Mouse (Mus musculus) limb, embryonic 11.5 days (tissue): ENCODE measurements around the gene Olfr1418. TPM values are rescaled to one million over a fixed set of nuclear protein-coding genes. Genes with fewer than 3 reads are reported as not detected.
"Not testable (repeated sequence)": the region's sequence is repeated elsewhere in the genome, so short reads cannot be mapped to it uniquely, and the experiment has no call there.

Experiments used
- ATAC-seq: fragments of 200-750 bp; cut with Nextera tagmentation; 2 replicates; pipeline ENCODE4 v1.8.0; 2017; ENCODE audit warnings: low read depth; ENCODE audit not compliant: insufficient number of reproducible peaks, low FRiP score, low TSS enrichment
- DNase-seq: peaks from one replicate; pipeline ENCODE4 v3.0.0-alpha.2; 2015; ENCODE audit warnings: low spot score
- H3K27ac ChIP-seq: fragments of 300-500 bp; sonication (generic); replicated peaks from 2 replicates; pipeline ENCODE4 v1.5.1; 2014; ENCODE audit warnings: low read depth, mild to moderate bottlenecking, low read length
- H3K27me3 ChIP-seq: fragments of 300-500 bp; sonication (generic); 2 replicates; pipeline ENCODE4 v1.6.1; 2014; ENCODE audit warnings: mild to moderate bottlenecking, low read length, mixed read lengths; ENCODE audit not compliant: control insufficient read depth, insufficient read depth
- H3K36me3 ChIP-seq: fragments of 300-500 bp; sonication (generic); 2 replicates; pipeline ENCODE4 v1.6.1; 2014; ENCODE audit warnings: mild to moderate bottlenecking, low read length, moderate library complexity, mixed read lengths; ENCODE audit not compliant: control insufficient read depth, insufficient read depth
- H3K4me1 ChIP-seq: fragments of 300-500 bp; sonication (generic); 2 replicates; pipeline ENCODE4 v1.6.1; 2014; ENCODE audit warnings: low read length, mixed read lengths; ENCODE audit not compliant: control insufficient read depth, insufficient read depth
- H3K4me2 ChIP-seq: fragments of 300-500 bp; sonication (generic); 2 replicates; pipeline ENCODE4 v1.6.1; 2014; ENCODE audit warnings: low read depth, mild to moderate bottlenecking, moderate library complexity; ENCODE audit not compliant: severe bottlenecking
- H3K4me3 ChIP-seq: fragments of 300-500 bp; sonication (generic); 2 replicates; pipeline ENCODE4 v1.5.1; 2014; ENCODE audit warnings: low read depth, low read length
- H3K9ac ChIP-seq: fragments of 300-500 bp; sonication (generic); 2 replicates; pipeline ENCODE4 v1.6.1; 2014; ENCODE audit warnings: mild to moderate bottlenecking, low read length
- H3K9me3 ChIP-seq: fragments of 300-500 bp; sonication (generic); 2 replicates; pipeline ENCODE4 v1.6.1; 2016; ENCODE audit warnings: low read length; ENCODE audit not compliant: control insufficient read depth
- WGBS: fragments of 180-500 bp; shearing (Covaris S2); extraction: QIAGEN DNeasy Blood & Tissue Kit; methylation state at CpG from one replicate; pipeline ENCODE4 v1.1.7; 2014; 5-methylcytosine and 5-hydroxymethylcytosine counted together
- polyA plus RNA-seq: library from polyadenylated mRNA; unstranded; fragments of >200 nt; fragmentation: Nextera tagmentation; extraction: Ambion mirVana; gene quantifications from 2 replicates; pipeline ENCODE4 v1.2.1, GENCODE M21; 2014

Olfr1418 gene
- polyA plus RNA-seq = not detected in 2 replicates

DNA sequence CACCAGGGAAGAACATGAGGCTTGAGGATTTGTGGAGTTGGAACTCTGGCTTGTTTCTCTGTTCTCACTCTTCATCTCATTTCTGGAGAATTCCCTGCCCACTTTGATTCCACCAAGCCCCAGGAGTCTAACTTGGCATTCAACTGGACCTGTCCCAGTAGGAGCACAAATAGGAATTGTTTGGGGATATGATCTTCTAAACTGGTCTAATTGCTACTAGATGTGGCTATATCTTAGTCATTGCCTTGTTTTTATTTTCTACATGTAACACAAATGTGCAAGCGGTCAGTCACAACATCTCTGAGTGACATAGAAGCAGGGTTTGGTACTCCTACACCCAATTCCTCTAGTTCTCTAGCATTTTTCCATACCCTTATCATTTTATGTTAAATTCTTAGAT, at the start of gene Olfr1418:
TSS of gene Olfr1418 (minus strand) at position 101 of the 400 bp plus-strand sequence.
- no peaks in the 10 kb centered on the region for H3K4me1 ChIP-seq
- DNase-seq (no peak), ATAC-seq (no peak)
- no peak within 1 kb of the TSS for H3K9ac ChIP-seq
- no peak within 1 kb of the TSS for H3K4me3 ChIP-seq
- no peaks in the 10 kb centered on the region for H3K36me3 ChIP-seq
- no peak within 1 kb of the TSS for H3K27ac ChIP-seq
- no peaks in the 10 kb centered on the region for H3K27me3 ChIP-seq
- no peak within 1 kb of the TSS for H3K4me2 ChIP-seq
- WGBS = 95% methylated on average over 1 of the region's 1 CpGs
- no peaks in the 10 kb centered on the region for H3K9me3 ChIP-seq

- no peaks in the 10 kb centered on the region for H3K9me3 ChIP-seq
- no peak within 1 kb of the TSS for H3K4me3 ChIP-seq
- H3K27ac ChIP-seq = no peak within 1 kb of the TSS
- H3K4me2 ChIP-seq = no peak within 1 kb of the TSS
- no peak for DNase-seq
- H3K4me1 ChIP-seq = no peaks in the 10 kb centered on the region
- no peaks in the 10 kb centered on the region for H3K27me3 ChIP-seq
- H3K9ac ChIP-seq = no peak within 1 kb of the TSS
- ATAC-seq = no peak
- no peaks in the 10 kb centered on the region for H3K36me3 ChIP-seq
- WGBS = 41% methylated on average over 1 of the region's 1 CpGs
Measured at GRCm38 (mm10) chr19:11886265-11886664, 25.4 kb upstream of the Olfr1418 start, which contains the start of gene Olfr1420. Olfr1420 (plus strand) TSS chr19:11886565.

- H3K4me2 ChIP-seq, H3K36me3 ChIP-seq, H3K4me3 ChIP-seq, H3K9me3 ChIP-seq, ATAC-seq, H3K4me1 ChIP-seq, H3K27ac ChIP-seq, H3K27me3 ChIP-seq, H3K9ac ChIP-seq, DNase-seq: not testable (repeated sequence)
- 62% methylated on average over 22 of the region's 22 CpGs for WGBS
Measured at GRCm38 (mm10) chr19:11878404-11878803, 17.5 kb upstream of the Olfr1418 start.

- H3K9ac ChIP-seq = no peak within 1 kb of the TSS
- H3K4me1 ChIP-seq = no peaks in the 10 kb centered on the region
- H3K9me3 ChIP-seq = no peaks in the 10 kb centered on the region
- WGBS = 51% methylated on average over 1 of the region's 1 CpGs
- H3K27me3 ChIP-seq = no peaks in the 10 kb centered on the region
- H3K4me2 ChIP-seq = no peak within 1 kb of the TSS
- ATAC-seq (no peak), DNase-seq (no peak)
- no peak within 1 kb of the TSS for H3K4me3 ChIP-seq
- no peaks in the 10 kb centered on the region for H3K36me3 ChIP-seq
- no peak within 1 kb of the TSS for H3K27ac ChIP-seq
Measured at GRCm38 (mm10) chr19:11875006-11875405, 14.1 kb upstream of the Olfr1418 start, which contains the start of gene Olfr1419. Olfr1419 (minus strand) TSS chr19:11875106.

DNA sequence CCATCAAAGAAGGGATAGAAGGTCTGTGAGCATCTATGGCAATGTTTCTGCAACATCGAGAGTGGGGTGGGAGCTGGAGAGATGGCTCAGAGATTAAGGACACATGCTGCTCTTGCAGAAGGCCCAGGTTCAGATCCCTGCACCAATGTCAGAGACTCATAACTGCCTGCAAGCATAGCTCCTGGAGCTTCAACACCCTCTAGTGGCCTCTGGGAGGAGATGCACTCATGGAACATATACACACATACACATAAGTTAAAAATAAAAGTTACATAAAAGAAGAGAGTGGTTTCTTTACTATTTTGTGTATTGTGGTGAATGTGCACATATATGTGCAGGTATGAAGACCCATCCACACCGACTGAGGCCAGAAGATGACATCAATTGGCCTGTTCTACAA, 7.0 kb upstream of the Olfr1418 start:
- H3K4me3 ChIP-seq = no peak overlapping the region
- H3K36me3 ChIP-seq = no peaks in the 10 kb centered on the region
- no peak overlapping the region for H3K27ac ChIP-seq
- no peak overlapping the region for H3K9ac ChIP-seq
- DNase-seq (no peak), ATAC-seq (no peak)
- H3K9me3 ChIP-seq = no peaks in the 10 kb centered on the region; the same call in 1 of the 2 replicates
- H3K27me3 ChIP-seq = no peaks in the 10 kb centered on the region
- no peak overlapping the region for H3K4me2 ChIP-seq
- H3K4me1 ChIP-seq = no peaks in the 10 kb centered on the region
- WGBS = 82% methylated on average over 2 of the region's 2 CpGs

GRCm38 (mm10) chr19:11856506-11856905, 4.4 kb downstream of the Olfr1418 start:
- DNase-seq (no peak), ATAC-seq (no peak)
- Histone ChIP-seq H3K9ac (no peak overlapping the region), H3K4me2 (no peak overlapping the region), H3K4me1 (no peaks in the 10 kb centered on the region), H3K27me3 (no peaks in the 10 kb centered on the region), H3K4me3 (no peak overlapping the region), H3K27ac (no peak overlapping the region), H3K36me3 (no peaks in the 10 kb centered on the region), H3K9me3 (no peaks in the 10 kb centered on the region)
- WGBS = 83% methylated on average over 6 of the region's 6 CpGs

DNA sequence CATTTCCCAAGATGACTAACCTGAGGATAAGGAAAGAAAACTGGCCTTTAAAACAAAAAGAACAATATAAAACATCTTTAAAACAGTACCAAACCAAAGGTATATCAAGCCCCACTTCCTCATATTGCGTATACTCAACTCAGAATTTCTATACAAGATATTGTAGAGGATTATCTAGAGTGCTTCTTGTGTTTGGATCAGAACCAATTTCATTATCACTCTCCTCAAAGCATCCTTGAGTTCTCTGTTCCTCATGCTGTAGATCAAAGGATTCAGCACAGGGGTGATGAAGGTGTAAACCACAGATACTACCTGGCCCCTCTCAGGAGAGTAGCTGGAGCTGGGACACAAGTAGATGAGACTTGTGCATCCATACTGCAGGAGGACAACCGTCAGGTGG, 6.0 kb downstream of the Olfr1418 start:
- ATAC-seq (no peak), DNase-seq (no peak)
- Histone ChIP-seq H3K36me3 (no peaks in the 10 kb centered on the region), H3K9ac (no peak overlapping the region), H3K4me1 (no peaks in the 10 kb centered on the region), H3K27me3 (no peaks in the 10 kb centered on the region), H3K9me3 (no peaks in the 10 kb centered on the region), H3K27ac (no peak overlapping the region), H3K4me3 (no peak overlapping the region), H3K4me2 (no peak overlapping the region)
- WGBS = 90% methylated on average over 2 of the region's 2 CpGs

- H3K36me3 ChIP-seq = no peaks in the 10 kb centered on the region
- no peak overlapping the region for H3K4me2 ChIP-seq
- ATAC-seq (no peak), DNase-seq (no peak)
- H3K4me3 ChIP-seq = no peak overlapping the region
- no peak overlapping the region for H3K27ac ChIP-seq
- no peaks in the 10 kb centered on the region for H3K27me3 ChIP-seq
- no peaks in the 10 kb centered on the region for H3K4me1 ChIP-seq
- H3K9ac ChIP-seq = no peak overlapping the region
- WGBS = 62% methylated on average over 4 of the region's 4 CpGs
- no peaks in the 10 kb centered on the region for H3K9me3 ChIP-seq
Measured at GRCm38 (mm10) chr19:11852652-11853051, 8.2 kb downstream of the Olfr1418 start.

- Histone ChIP-seq H3K4me3 (no peak overlapping the region), H3K4me2 (no peak overlapping the region), H3K36me3 (no peaks in the 10 kb centered on the region), H3K27ac (no peak overlapping the region), H3K9me3 (no peaks in the 10 kb centered on the region), H3K27me3 (no peaks in the 10 kb centered on the region), H3K9ac (no peak overlapping the region), H3K4me1 (no peaks in the 10 kb centered on the region)
- no peak for DNase-seq
- WGBS = 90% methylated on average over 4 of the region's 4 CpGs
- no peak for ATAC-seq
Measured at GRCm38 (mm10) chr19:11846333-11846732, 14.5 kb downstream of the Olfr1418 start.
